Mouse (Mus musculus) kidney, adult 18-20 months (tissue): Measurements from ENCODE around the gene Tmco1.
A peak's percentile ranks its signal among the peaks of the same experiment; 100 is the strongest.

Experiments used
- DNase-seq: peaks from one replicate; pipeline ENCODE4 v3.0.0; 2021

The Tmco1 gene

DNA sequence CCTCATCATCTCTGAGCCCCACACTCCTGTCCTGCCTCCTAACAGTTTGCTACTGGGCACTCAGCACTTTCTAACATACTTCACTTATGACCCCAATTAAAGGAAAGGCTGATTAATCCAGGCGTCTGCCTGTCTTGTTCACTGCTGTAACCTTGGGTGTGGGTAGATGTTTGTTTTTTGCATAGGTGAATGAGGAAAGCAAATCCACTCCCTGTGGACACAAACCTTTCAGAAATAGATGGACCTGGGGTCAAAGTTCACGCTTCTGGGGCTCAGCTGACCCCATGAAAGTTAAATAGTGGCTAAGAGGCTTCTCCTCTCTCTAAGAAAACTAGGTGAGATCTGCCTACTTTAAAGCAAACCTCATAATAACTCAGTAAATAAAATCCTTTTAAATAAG lies 66.8 kb downstream of the Tmco1 start:
- DNase-seq: peak; percentile 60

- no peak for DNase-seq
Observed at GRCm38 (mm10) chr1:167378019-167378418, 69.8 kb downstream of the Tmco1 start.

- DNase-seq: no peak
Observed at GRCm38 (mm10) chr1:167379751-167380150, 71.6 kb downstream of the Tmco1 start.

DNA sequence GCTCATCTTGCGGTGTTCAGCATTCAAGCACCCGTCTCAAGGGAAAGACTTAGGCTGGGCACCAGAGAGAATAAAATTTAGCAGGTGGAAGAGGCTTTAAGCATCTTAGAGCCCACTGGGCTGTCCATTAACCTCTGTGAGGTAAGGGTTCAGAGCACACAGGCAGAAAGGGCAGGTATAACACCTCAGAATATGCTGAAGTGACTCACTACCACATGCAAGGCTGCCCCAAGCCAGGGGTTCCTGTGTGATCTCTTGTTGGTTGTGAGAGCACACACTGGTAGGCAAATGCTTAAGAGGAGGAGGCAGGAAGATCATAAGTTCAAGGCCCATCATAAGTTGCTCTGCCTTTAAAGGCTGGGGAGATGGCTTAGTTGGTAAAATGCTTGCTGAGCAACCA lies 72.0 kb downstream of the Tmco1 start:
- no peak for DNase-seq

GRCm38 (mm10) chr1:167381050-167382015 lies 73.2 kb downstream of the Tmco1 start:
- DNase-seq: peak; percentile 13

DNA sequence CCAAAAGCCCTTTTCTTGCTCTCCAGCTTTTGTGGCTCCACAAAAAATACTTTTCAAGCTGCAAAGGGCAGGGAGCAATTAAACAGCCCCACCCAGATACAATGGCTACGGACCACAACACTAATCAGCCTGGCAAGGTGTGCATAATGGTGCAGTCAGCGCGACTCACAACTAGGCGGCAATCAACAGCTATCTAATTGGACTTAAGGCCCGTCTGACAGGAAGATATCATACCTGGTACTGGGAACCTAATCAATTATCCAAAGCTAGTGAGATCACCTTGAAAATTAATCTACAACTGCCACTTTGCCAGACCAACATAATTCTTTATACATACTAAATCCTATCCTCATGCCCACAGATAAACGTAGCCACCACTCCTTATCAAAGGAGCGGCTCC lies 74.1 kb downstream of the Tmco1 start:
- no peak for DNase-seq

DNA sequence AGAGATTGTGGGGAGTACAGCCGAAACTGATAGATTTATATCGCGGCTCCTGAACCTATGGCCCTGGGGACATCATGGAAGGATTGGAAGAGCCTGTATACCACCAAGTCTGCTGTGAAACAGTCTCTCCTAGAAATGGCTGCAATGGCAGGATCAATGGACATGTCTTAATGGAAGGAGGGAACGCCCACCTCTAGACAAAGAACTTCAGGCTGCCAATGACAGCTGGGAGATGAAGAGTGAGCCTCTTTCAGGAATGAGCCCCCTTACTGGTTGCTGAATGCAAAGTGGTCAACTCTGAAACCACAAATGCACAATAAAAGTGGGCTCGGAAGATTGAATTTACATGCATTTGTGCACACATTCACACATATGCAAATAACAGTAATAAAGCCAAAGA lies 74.6 kb downstream of the Tmco1 start:
- DNase-seq: no peak

DNA sequence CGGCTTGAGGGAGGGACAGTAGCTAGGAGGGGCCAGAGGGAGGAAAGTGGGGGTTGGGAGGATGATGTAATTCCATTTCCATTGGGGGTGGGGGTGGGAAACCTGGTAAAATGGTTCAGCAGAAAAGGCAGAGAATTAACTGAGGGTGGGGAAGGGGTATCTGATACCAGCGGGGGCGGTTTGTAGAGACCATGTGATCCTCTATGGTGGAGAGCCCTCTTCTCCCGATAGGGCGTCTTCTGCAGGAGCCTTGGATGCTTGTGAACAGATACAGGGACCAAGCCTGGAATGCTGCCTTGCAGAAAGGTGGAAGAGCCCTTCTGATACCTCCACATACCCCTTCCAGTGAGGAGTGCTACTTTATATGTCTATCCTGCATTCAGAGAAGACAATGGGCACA lies 75.0 kb downstream of the Tmco1 start:
- DNase-seq: no peak
